In genomic region chr19:42118596-42118995, GRCm38 (mm10) we compare ENCODE assay signal across 17 mouse cellular contexts. TPM values are rescaled to one million over a fixed set of nuclear protein-coding genes. Genes with fewer than 3 reads are reported as not detected.
DNase-seq lines count a peak whose midpoint lies in the region; ATAC-seq and TF ChIP-seq lines count a peak whose summit lies in the region.
"Had no signal": no experiment of that assay in that cellular context is flagged by ENCODE, and none has a peak within 500 bp of the region (broad histone marks: within the 10 kb centered on the region; RNA-seq: fewer than 3 reads in every experiment).

No protein-coding gene starts in this region.

- DNase-seq in liver, adult 2 months (ENCODE audit: extremely low read depth, low read depth, low spot score): peak; percentile 37
- DNase-seq in liver: no peak
- DNase-seq: adrenal gland, adult 8-10 months; cerebellum, adult 18-20 months; cerebellum, adult 9-11 months; cerebellum, postnatal 36 days; gastrocnemius, postnatal 36 days; heart, adult 11 months; heart, postnatal 14 days had no signal

- TF ChIP-seq CTCF in liver, adult 2 months (IDR thresholded peaks at IDR 0.05; ENCODE audit: low read depth, low read length): no peak

- no peaks in the 10 kb centered on the region for H3K27me3 ChIP-seq in liver, adult 2 months (ENCODE audit: control insufficient read depth, insufficient read depth, low read length)
- no peaks in the 10 kb centered on the region for H3K27me3 ChIP-seq in liver, embryonic 15.5 days
- H3K27me3 ChIP-seq in stomach, embryonic 15.5 days (replicated peaks): no peaks in the 10 kb centered on the region
- H3K27me3 ChIP-seq in kidney, embryonic 14.5 days (ENCODE audit: control insufficient read depth, insufficient read depth, low read length): no peaks in the 10 kb centered on the region
- H3K27me3 ChIP-seq in hindbrain, embryonic 13.5 days: no peaks in the 10 kb centered on the region
- H3K27me3 ChIP-seq: forebrain, embryonic 13.5 days; heart, embryonic 15.5 days had no signal

- peaks cover 46% of the 10 kb centered on the region for H3K36me3 ChIP-seq in liver, adult 2 months (ENCODE audit: control insufficient read depth, insufficient read depth, low read length)
- H3K36me3 ChIP-seq in liver, embryonic 15.5 days (replicated peaks): peaks cover 54% of the 10 kb centered on the region
- H3K36me3 ChIP-seq in stomach, embryonic 15.5 days: peaks cover 49% of the 10 kb centered on the region
- peaks cover 83% of the 10 kb centered on the region for H3K36me3 ChIP-seq in kidney, embryonic 14.5 days (ENCODE audit: control insufficient read depth, insufficient read depth, low read length)
- H3K36me3 ChIP-seq in hindbrain, embryonic 13.5 days: peaks cover 79% of the 10 kb centered on the region

- H3K27ac ChIP-seq in liver, adult 2 months (replicated peaks; ENCODE audit: insufficient read depth, low read depth, low read length): peak overlapping the region; percentile 19; the same call in 1 of the 2 replicates
- no peak overlapping the region for H3K27ac ChIP-seq in liver, embryonic 15.5 days (replicated peaks)
- H3K27ac ChIP-seq in stomach, embryonic 15.5 days: no peak overlapping the region
- H3K27ac ChIP-seq in kidney, embryonic 14.5 days (ENCODE audit: low read depth, low read length): no peak overlapping the region
- no peak overlapping the region for H3K27ac ChIP-seq in hindbrain, embryonic 13.5 days
- H3K27ac ChIP-seq: forebrain, embryonic 13.5 days; heart, embryonic 10.5 days; heart, embryonic 15.5 days; hindbrain, embryonic 14.5 days had no signal

- H3K4me1 ChIP-seq in liver, adult 2 months (ENCODE audit: control insufficient read depth, insufficient read depth, low read length): peaks cover 8% of the 10 kb centered on the region
- H3K4me1 ChIP-seq in liver, embryonic 15.5 days (replicated peaks): peaks cover 4% of the 10 kb centered on the region
- H3K4me1 ChIP-seq in stomach, embryonic 15.5 days: no peaks in the 10 kb centered on the region
- H3K4me1 ChIP-seq in kidney, embryonic 14.5 days (ENCODE audit: control insufficient read depth, insufficient read depth, low read length): no peaks in the 10 kb centered on the region
- no peaks in the 10 kb centered on the region for H3K4me1 ChIP-seq in hindbrain, embryonic 13.5 days (replicated peaks)
- H3K4me1 ChIP-seq: forebrain, embryonic 13.5 days; heart, embryonic 10.5 days; heart, embryonic 15.5 days had no signal

- no peak overlapping the region for H3K4me3 ChIP-seq in liver, adult 2 months (ENCODE audit: insufficient read depth, low read depth, low read length)
- H3K4me3 ChIP-seq in liver, embryonic 15.5 days (replicated peaks): no peak overlapping the region
- H3K4me3 ChIP-seq in stomach, embryonic 15.5 days (replicated peaks): no peak overlapping the region
- no peak overlapping the region for H3K4me3 ChIP-seq in kidney, embryonic 14.5 days (ENCODE audit: low read length)
- H3K4me3 ChIP-seq in hindbrain, embryonic 13.5 days: no peak overlapping the region
- H3K4me3 ChIP-seq: forebrain, embryonic 13.5 days; heart, embryonic 10.5 days; heart, embryonic 15.5 days had no signal

- no peak overlapping the region for H3K9ac ChIP-seq in liver, adult 2 months (ENCODE audit: low read depth, low read length)
- no peak overlapping the region for H3K9ac ChIP-seq in liver, embryonic 15.5 days
- no peak overlapping the region for H3K9ac ChIP-seq in stomach, embryonic 15.5 days
- no peak overlapping the region for H3K9ac ChIP-seq in kidney, embryonic 14.5 days (ENCODE audit: low read depth, low read length)
- H3K9ac ChIP-seq in hindbrain, embryonic 13.5 days: no peak overlapping the region
- H3K9ac ChIP-seq: forebrain, embryonic 13.5 days; heart, embryonic 15.5 days; hindbrain, embryonic 14.5 days had no signal

- H3K9me3 ChIP-seq in liver, embryonic 15.5 days (replicated peaks): no peaks in the 10 kb centered on the region
- H3K9me3 ChIP-seq in stomach, embryonic 15.5 days: no peaks in the 10 kb centered on the region
- no peaks in the 10 kb centered on the region for H3K9me3 ChIP-seq in kidney, embryonic 14.5 days (ENCODE audit: control insufficient read depth, low read length)
- no peaks in the 10 kb centered on the region for H3K9me3 ChIP-seq in hindbrain, embryonic 13.5 days
- H3K9me3 ChIP-seq: forebrain, embryonic 13.5 days; heart, embryonic 10.5 days; heart, embryonic 15.5 days had no signal

- no peak overlapping the region for H3K4me2 ChIP-seq in liver, embryonic 15.5 days
- no peak overlapping the region for H3K4me2 ChIP-seq in stomach, embryonic 15.5 days
- no peak overlapping the region for H3K4me2 ChIP-seq in kidney, embryonic 14.5 days (replicated peaks; ENCODE audit: low read depth, low read length)
- H3K4me2 ChIP-seq in hindbrain, embryonic 13.5 days: no peak overlapping the region
- H3K4me2 ChIP-seq: forebrain, embryonic 13.5 days; heart, embryonic 15.5 days; hindbrain, embryonic 14.5 days had no signal

- ATAC-seq in liver, embryonic 15.5 days (ENCODE audit: insufficient read depth): peak; percentile 69
- peak; percentile 53; the same call in 1 of the 2 replicates for ATAC-seq in stomach, embryonic 15.5 days (ENCODE audit: insufficient read depth, low FRiP score, low read depth)
- no peak for ATAC-seq in kidney, embryonic 14.5 days (ENCODE audit: low FRiP score, low TSS enrichment)
- no peak for ATAC-seq in hindbrain, embryonic 13.5 days (ENCODE audit: low FRiP score)
- ATAC-seq: forebrain, embryonic 13.5 days had no signal

- H3K79me2 ChIP-seq in liver, adult 2 months (ENCODE audit: control insufficient read depth, insufficient read depth, low read length): no peaks in the 10 kb centered on the region

- WGBS in liver, adult 2 months: 45% methylated on average over 5 of the region's 5 CpGs
- WGBS in liver, embryonic 15.5 days (ENCODE audit: insufficient replicate concordance): 53% methylated on average over 5 of the region's 5 CpGs
- 65% methylated on average over 5 of the region's 5 CpGs for WGBS in stomach, embryonic 15.5 days
- 67% methylated on average over 5 of the region's 5 CpGs for WGBS in kidney, embryonic 14.5 days
- WGBS in hindbrain, embryonic 13.5 days: 93% methylated on average over 5 of the region's 5 CpGs

- TF ChIP-seq POLR2A in liver, adult 2 months (IDR thresholded peaks at IDR 0.05; ENCODE audit: extremely low read depth, insufficient read depth, low read length): no peak

RNA-seq across cellular contexts. Expression of gene Avpi1, which starts 10.3 kb away (rescaled TPM):
- total RNA-seq in liver, adult 2 months (2014; rRNA removed): 49.0 and 53.6 TPM in 2 replicates
- 35.9 and 38.2 TPM in 2 replicates for polyA plus RNA-seq in liver, adult 2 months (2012; rRNA removed)
- polyA plus RNA-seq in liver, embryonic 15.5 days (2015; fragmentation: Nextera tagmentation; extraction: Ambion mirVana): 19.9 and 25.0 TPM in 2 replicates
- 42.5 and 44.7 TPM in 2 replicates for polyA plus RNA-seq in stomach, embryonic 15.5 days (2015; fragmentation: Nextera tagmentation; extraction: Ambion mirVana)
- polyA plus RNA-seq in kidney, embryonic 14.5 days (2014; fragmentation: Nextera tagmentation; extraction: Ambion mirVana): 21.2 and 22.9 TPM in 2 replicates
- polyA plus RNA-seq in hindbrain, embryonic 13.5 days (2015; fragmentation: Nextera tagmentation; extraction: Ambion mirVana): 6.4 and 8.6 TPM in 2 replicates

RNA-seq across cellular contexts. Expression of gene Pi4k2a, which starts 28.3 kb away (rescaled TPM):
- total RNA-seq in liver, adult 2 months (2014; rRNA removed): 20.2 and 23.8 TPM in 2 replicates
- polyA plus RNA-seq in liver, adult 2 months (2012; rRNA removed): 43.3 and 46.1 TPM in 2 replicates
- 10.5 and 11.1 TPM in 2 replicates for polyA plus RNA-seq in liver, embryonic 15.5 days (2015; fragmentation: Nextera tagmentation; extraction: Ambion mirVana)
- polyA plus RNA-seq in stomach, embryonic 15.5 days (2015; fragmentation: Nextera tagmentation; extraction: Ambion mirVana): 22.0 and 24.0 TPM in 2 replicates
- 26.0 and 37.8 TPM in 2 replicates for polyA plus RNA-seq in kidney, embryonic 14.5 days (2014; fragmentation: Nextera tagmentation; extraction: Ambion mirVana)
- 27.0 and 27.9 TPM in 2 replicates for polyA plus RNA-seq in hindbrain, embryonic 13.5 days (2015; fragmentation: Nextera tagmentation; extraction: Ambion mirVana)

RNA-seq across cellular contexts. Expression of gene Marveld1, which starts 28.6 kb away (rescaled TPM):
- 11.9 and 12.1 TPM in 2 replicates for total RNA-seq in liver, adult 2 months (2014; rRNA removed)
- polyA plus RNA-seq in liver, adult 2 months (2012; rRNA removed): 25.7 and 29.8 TPM in 2 replicates
- 3.2 and 4.7 TPM in 2 replicates for polyA plus RNA-seq in liver, embryonic 15.5 days (2015; fragmentation: Nextera tagmentation; extraction: Ambion mirVana)
- 19.3 and 21.0 TPM in 2 replicates for polyA plus RNA-seq in stomach, embryonic 15.5 days (2015; fragmentation: Nextera tagmentation; extraction: Ambion mirVana)
- polyA plus RNA-seq in kidney, embryonic 14.5 days (2014; fragmentation: Nextera tagmentation; extraction: Ambion mirVana): 9.6 and 14.2 TPM in 2 replicates
- polyA plus RNA-seq in hindbrain, embryonic 13.5 days (2015; fragmentation: Nextera tagmentation; extraction: Ambion mirVana): 1.5 and 1.7 TPM in 2 replicates

RNA-seq across cellular contexts. Expression of gene Morn4, which starts 32.4 kb away (rescaled TPM):
- total RNA-seq in liver, adult 2 months (2014; rRNA removed): 0.09 and 0.13 TPM in 2 replicates
- polyA plus RNA-seq in liver, adult 2 months (2012; rRNA removed): 0.27 and 0.44 TPM in 2 replicates
- polyA plus RNA-seq in liver, embryonic 15.5 days (2015; fragmentation: Nextera tagmentation; extraction: Ambion mirVana): 1.4 TPM in 2 replicates
- 14.5 and 18.1 TPM in 2 replicates for polyA plus RNA-seq in stomach, embryonic 15.5 days (2015; fragmentation: Nextera tagmentation; extraction: Ambion mirVana)
- polyA plus RNA-seq in kidney, embryonic 14.5 days (2014; fragmentation: Nextera tagmentation; extraction: Ambion mirVana): 27.8 and 33.6 TPM in 2 replicates
- polyA plus RNA-seq in hindbrain, embryonic 13.5 days (2015; fragmentation: Nextera tagmentation; extraction: Ambion mirVana): 125 TPM in 2 replicates

RNA-seq across cellular contexts. Expression of gene Zfyve27, which starts 45.2 kb away (rescaled TPM):
- 11.1 and 13.4 TPM in 2 replicates for total RNA-seq in liver, adult 2 months (2014; rRNA removed)
- 14.1 and 22.0 TPM in 2 replicates for polyA plus RNA-seq in liver, adult 2 months (2012; rRNA removed)
- polyA plus RNA-seq in liver, embryonic 15.5 days (2015; fragmentation: Nextera tagmentation; extraction: Ambion mirVana): 8.8 and 10.1 TPM in 2 replicates
- 24.6 and 25.2 TPM in 2 replicates for polyA plus RNA-seq in stomach, embryonic 15.5 days (2015; fragmentation: Nextera tagmentation; extraction: Ambion mirVana)
- polyA plus RNA-seq in kidney, embryonic 14.5 days (2014; fragmentation: Nextera tagmentation; extraction: Ambion mirVana): 12.7 and 17.8 TPM in 2 replicates
- polyA plus RNA-seq in hindbrain, embryonic 13.5 days (2015; fragmentation: Nextera tagmentation; extraction: Ambion mirVana): 55.3 and 58.7 TPM in 2 replicates

Comparison
In these comparisons a context has a peak if more than half of its experiments do, and no peak if none do; other contexts are left out.
1. ATAC-seq: peak in liver, embryonic 15.5 days (single experiment) and stomach, embryonic 15.5 days (single experiment); none in kidney, embryonic 14.5 days (single experiment) and hindbrain, embryonic 13.5 days (single experiment).